Mouse (Mus musculus) inflammation-experienced regulatory T-cells (primary cell): ENCODE measurements around the gene Pip4p1. TPM values are rescaled to one million over a fixed set of nuclear protein-coding genes. Genes with fewer than 3 reads are reported as not detected.

Experiments used
- polyA plus RNA-seq, 2 experiments: library from polyadenylated mRNA; unstranded; fragments of 100-300 nt; shearing (Covaris generic); gene quantifications; one replicate each; pipeline ENCODE4 v1.2.1; 2017

Gene Pip4p1
- polyA plus RNA-seq, result 10 to 100 TPM; 67.6 to 81.9 TPM

GRCm38 (mm10) chr14:50930754-50931492, at the start of gene Pip4p1, which contains the start of gene Pnp:
Gene Pip4p1 (minus strand): TSS chr14:50930856.
Gene Pnp (plus strand): TSS chr14:50931082.

GRCm38 (mm10) chr14:50955942-50956508, 25.4 kb upstream of the Pip4p1 start, which contains the start of gene Pnp2:
Gene Pnp2 (plus strand): TSS chr14:50955992.

GRCm38 (mm10) chr14:50943932-50944667, 13.4 kb upstream of the Pip4p1 start, which contains the start of gene Gm49342:
Gene Gm49342 (plus strand): TSS chr14:50944517.

GRCm38 (mm10) chr14:50924281-50925064, 6.2 kb downstream of the Pip4p1 start, which contains the start of the genes Osgep and Apex1:
Gene Osgep (minus strand): TSS chr14:50924893.
Gene Apex1 (plus strand): TSS chr14:50924968.

GRCm38 (mm10) chr14:50897374-50897765, 33.3 kb downstream of the Pip4p1 start, which contains the start of gene Klhl33:
Gene Klhl33 (minus strand): TSS chr14:50897507.

Other genes starting within 250 kb of the Pip4p1 start
- gene Olfr747, start 237.7 kb downstream of the Pip4p1 start, polyA plus RNA-seq, result not detected
- gene Olfr748, start 223.5 kb downstream of the Pip4p1 start, polyA plus RNA-seq, result under 1 TPM in 1 of 2 experiments, not detected in 1; 0.71 TPM
- not detected for gene Olfr749, start 185.8 kb downstream of the Pip4p1 start, polyA plus RNA-seq
- gene Ttc5, start 145.3 kb downstream of the Pip4p1 start, polyA plus RNA-seq, result 100 to 1,000 TPM; 107 to 120 TPM
- under 1 TPM in 1 of 2 experiments, not detected in 1; 0.37 TPM for gene Ccnb1ip1, start 123.1 kb downstream of the Pip4p1 start, polyA plus RNA-seq
- gene Parp2, start 123.0 kb downstream of the Pip4p1 start, polyA plus RNA-seq, result 10 to 100 TPM; 74.4 to 87.3 TPM
- gene Tep1, start 60.3 kb downstream of the Pip4p1 start, polyA plus RNA-seq, result 10 to 100 TPM; 20.6 to 24.3 TPM
- gene Klhl33, start 33.3 kb downstream of the Pip4p1 start, polyA plus RNA-seq, result under 1 TPM; 0.33 to 0.40 TPM
- 100 to 1,000 TPM in 1 of 2 experiments, 10 to 100 TPM in 1; 95.6 to 104 TPM for gene Osgep, start 6.0 kb downstream of the Pip4p1 start, polyA plus RNA-seq
- gene Apex1, start 5.9 kb downstream of the Pip4p1 start, polyA plus RNA-seq, result 10 to 100 TPM; 50.0 to 51.6 TPM
- 10 to 100 TPM; 47.8 to 51.5 TPM for gene Pnp, start 226 bp upstream of the Pip4p1 start, polyA plus RNA-seq
- gene Gm49342, start 13.7 kb upstream of the Pip4p1 start, polyA plus RNA-seq, result not detected
- 1 to 10 TPM in 1 of 2 experiments, under 1 TPM in 1; 0.95 to 1.1 TPM for gene Pnp2, start 25.1 kb upstream of the Pip4p1 start, polyA plus RNA-seq
- 1 to 10 TPM in 1 of 2 experiments, under 1 TPM in 1; 0.37 to 1.0 TPM for gene Rnase10, start 76.9 kb upstream of the Pip4p1 start, polyA plus RNA-seq
- gene Rnase9, start 111.0 kb upstream of the Pip4p1 start, polyA plus RNA-seq, result not detected
- gene Rnase11, start 119.3 kb upstream of the Pip4p1 start, polyA plus RNA-seq, result not detected
- not detected for gene Rnase12, start 126.8 kb upstream of the Pip4p1 start, polyA plus RNA-seq
- 1 to 10 TPM in 1 of 2 experiments, under 1 TPM in 1; 0.68 to 4.6 TPM for gene Olfr750, start 143.6 kb upstream of the Pip4p1 start, polyA plus RNA-seq
- gene Rnase4, start 160.2 kb upstream of the Pip4p1 start, polyA plus RNA-seq, result 10 to 100 TPM; 16.4 to 19.1 TPM
- gene Ang, start 160.3 kb upstream of the Pip4p1 start, polyA plus RNA-seq, result 1 to 10 TPM; 3.2 to 4.6 TPM
- gene Eddm3b, start 183.6 kb upstream of the Pip4p1 start, polyA plus RNA-seq, result not detected
- 1 to 10 TPM; 2.1 to 5.0 TPM for gene Rnase6, start 193.1 kb upstream of the Pip4p1 start, polyA plus RNA-seq
- gene Rnase1, start 215.9 kb upstream of the Pip4p1 start, polyA plus RNA-seq, result 1 to 10 TPM; 1.2 to 3.6 TPM
- not detected for gene Rnase2b, start 231.4 kb upstream of the Pip4p1 start, polyA plus RNA-seq